Mouse (Mus musculus): ENCODE measurements at regions not wholly inside any gene's neighbourhood (a gene's known extent, or its start where the extent isn't known, plus 50 kb on each side); places are given as distances from the start of the nearest gene placed in this dataset.

GRCm38 (mm10) chr4:150778683-150779082 is 75.0 kb upstream of the Errfi1 start:
- 70% methylated on average over 8 of the region's 8 CpGs for WGBS
- Histone ChIP-seq H3K27me3 (replicated peaks; ENCODE audit: control insufficient read depth, insufficient read depth, low read length) (no peaks in the 10 kb centered on the region), H3K4me3 (ENCODE audit: insufficient read depth, low read depth, low read length) (no peak overlapping the region), H3K27ac (ENCODE audit: insufficient read depth, low read depth, low read length) (peak overlapping the region; percentile 3), H3K4me1 (ENCODE audit: control insufficient read depth, insufficient read depth, low read length) (no peaks in the 10 kb centered on the region), H3K36me3 (ENCODE audit: control insufficient read depth, insufficient read depth, low read length) (no peaks in the 10 kb centered on the region)
- no peak for TF ChIP-seq POLR2A (IDR thresholded peaks at IDR 0.05; ENCODE audit: low read depth, low read length)
- no peak for TF ChIP-seq CTCF (conservative IDR thresholded peaks at IDR 0.05; ENCODE audit: insufficient read depth, insufficient read length, low read depth, low read length)
- peak; percentile 76 for DNase-seq

DNA sequence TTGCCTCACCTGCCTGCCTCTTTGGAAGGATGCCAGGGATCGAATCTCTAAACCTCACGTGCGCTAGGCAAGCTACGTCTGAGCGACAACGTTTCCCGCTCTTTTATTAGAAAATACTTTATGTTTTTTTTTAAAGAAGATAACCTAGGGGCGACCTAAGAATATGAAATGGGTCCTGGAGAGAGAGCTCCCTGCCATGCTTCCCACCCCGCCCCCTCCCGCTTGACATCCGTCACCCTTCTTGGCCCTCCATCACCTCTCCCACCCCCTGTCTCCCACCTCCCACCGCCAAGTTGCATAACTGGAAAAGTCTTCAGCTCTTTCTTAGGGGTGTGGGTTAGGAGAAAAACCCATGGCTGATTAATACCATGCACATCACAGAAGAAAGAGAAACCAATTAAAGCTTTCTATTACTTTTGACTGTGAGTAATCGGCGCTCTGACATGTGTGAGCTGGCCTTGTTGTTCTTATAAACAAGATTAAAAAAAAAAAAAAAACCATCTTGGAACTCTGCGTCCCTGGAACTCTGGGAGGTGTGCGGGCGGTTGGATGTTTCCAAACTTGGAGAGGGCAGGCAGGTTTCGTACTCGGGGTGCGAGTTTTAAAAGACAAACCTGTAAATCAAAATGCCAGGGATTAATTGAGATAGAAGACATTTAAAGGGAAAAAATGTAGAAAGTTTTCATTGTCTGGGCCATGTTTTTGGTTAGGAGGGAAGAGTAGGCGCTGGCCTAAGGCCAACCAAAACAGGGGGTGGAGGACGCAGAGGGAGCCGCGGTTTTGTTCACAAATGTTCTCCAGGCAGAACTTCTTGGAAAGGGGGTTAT is 77.8 kb upstream of the Errfi1 start:
- Histone ChIP-seq H3K27me3 (replicated peaks; ENCODE audit: control insufficient read depth, insufficient read depth, low read length) (no peaks in the 10 kb centered on the region), H3K27ac (ENCODE audit: insufficient read depth, low read depth, low read length) (0 out of 2 replicates have a peak overlapping the region, but pooled peaks have one; percentile 0), H3K4me1 (ENCODE audit: control insufficient read depth, insufficient read depth, low read length) (no peaks in the 10 kb centered on the region), H3K4me3 (ENCODE audit: insufficient read depth, low read depth, low read length) (no peak overlapping the region), H3K36me3 (ENCODE audit: control insufficient read depth, insufficient read depth, low read length) (no peaks in the 10 kb centered on the region)
- TF ChIP-seq CTCF (conservative IDR thresholded peaks at IDR 0.05; ENCODE audit: insufficient read depth, insufficient read length, low read depth, low read length) (no peak), POLR2A (IDR thresholded peaks at IDR 0.05; ENCODE audit: low read depth, low read length) (no peak)
- 58% methylated on average over 24 of the region's 24 CpGs for WGBS
- DNase-seq: peak; percentile 77

- Histone ChIP-seq H3K4me1 (ENCODE audit: control insufficient read depth, insufficient read depth, low read length) (no peaks in the 10 kb centered on the region), H3K27me3 (replicated peaks; ENCODE audit: control insufficient read depth, insufficient read depth, low read length) (no peaks in the 10 kb centered on the region), H3K27ac (ENCODE audit: insufficient read depth, low read depth, low read length) (0 out of 2 replicates have a peak overlapping the region, but pooled peaks have one; percentile 0), H3K36me3 (ENCODE audit: control insufficient read depth, insufficient read depth, low read length) (no peaks in the 10 kb centered on the region), H3K4me3 (ENCODE audit: insufficient read depth, low read depth, low read length) (no peak overlapping the region)
- 88% methylated on average over 8 of the region's 8 CpGs for WGBS
- no peak for TF ChIP-seq CTCF (conservative IDR thresholded peaks at IDR 0.05; ENCODE audit: insufficient read depth, insufficient read length, low read depth, low read length)
- TF ChIP-seq POLR2A (IDR thresholded peaks at IDR 0.05; ENCODE audit: low read depth, low read length): no peak
- DNase-seq: no peak
Measured at GRCm38 (mm10) chr4:150775281-150775680, 78.4 kb upstream of the Errfi1 start.

DNA sequence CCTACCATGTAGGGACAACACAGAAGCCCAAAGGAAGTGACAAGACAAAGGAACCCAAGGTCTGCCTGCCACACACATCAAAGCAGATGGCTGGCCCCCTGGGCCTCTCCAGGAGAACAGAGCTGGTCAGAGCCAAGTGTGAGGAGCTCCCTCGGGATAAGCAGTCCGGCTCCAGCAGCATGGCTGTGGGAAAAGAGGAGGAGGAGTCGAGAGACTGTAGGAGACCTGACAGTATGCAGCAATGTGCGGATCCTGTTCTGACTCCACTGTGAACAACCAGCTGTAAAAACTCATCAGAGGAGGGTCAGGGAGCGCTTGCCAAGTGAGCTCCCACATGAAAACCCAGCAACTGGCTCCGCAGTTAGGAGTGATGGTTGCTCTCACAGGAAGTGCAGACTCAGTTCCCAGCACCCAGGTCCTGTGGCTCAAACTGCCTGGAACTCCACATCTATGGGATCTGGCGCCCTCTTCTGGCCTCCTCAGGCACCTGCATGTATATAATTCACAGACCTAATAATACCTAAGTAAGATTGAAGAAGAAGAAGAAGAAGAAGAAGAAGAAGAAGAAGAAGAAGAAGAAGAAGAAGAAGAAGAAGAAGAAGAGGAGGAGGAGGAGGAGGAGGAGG is 79.3 kb upstream of the Errfi1 start:
- no peak overlapping the region for H3K4me3 ChIP-seq (ENCODE audit: insufficient read depth, low read depth, low read length)
- no peak overlapping the region for H3K27ac ChIP-seq (ENCODE audit: insufficient read depth, low read depth, low read length)
- no peak for DNase-seq
- no peaks in the 10 kb centered on the region for H3K4me1 ChIP-seq (ENCODE audit: control insufficient read depth, insufficient read depth, low read length)
- 87% methylated on average over 7 of the region's 7 CpGs for WGBS
- no peaks in the 10 kb centered on the region for H3K27me3 ChIP-seq (replicated peaks; ENCODE audit: control insufficient read depth, insufficient read depth, low read length)
- no peaks in the 10 kb centered on the region for H3K36me3 ChIP-seq (ENCODE audit: control insufficient read depth, insufficient read depth, low read length)
- no peak for TF ChIP-seq POLR2A (IDR thresholded peaks at IDR 0.05; ENCODE audit: low read depth, low read length)
- 0 out of 2 replicates have a peak, but pooled peaks have one; percentile 24 for TF ChIP-seq CTCF (conservative IDR thresholded peaks at IDR 0.05; ENCODE audit: insufficient read depth, insufficient read length, low read depth, low read length)

DNA sequence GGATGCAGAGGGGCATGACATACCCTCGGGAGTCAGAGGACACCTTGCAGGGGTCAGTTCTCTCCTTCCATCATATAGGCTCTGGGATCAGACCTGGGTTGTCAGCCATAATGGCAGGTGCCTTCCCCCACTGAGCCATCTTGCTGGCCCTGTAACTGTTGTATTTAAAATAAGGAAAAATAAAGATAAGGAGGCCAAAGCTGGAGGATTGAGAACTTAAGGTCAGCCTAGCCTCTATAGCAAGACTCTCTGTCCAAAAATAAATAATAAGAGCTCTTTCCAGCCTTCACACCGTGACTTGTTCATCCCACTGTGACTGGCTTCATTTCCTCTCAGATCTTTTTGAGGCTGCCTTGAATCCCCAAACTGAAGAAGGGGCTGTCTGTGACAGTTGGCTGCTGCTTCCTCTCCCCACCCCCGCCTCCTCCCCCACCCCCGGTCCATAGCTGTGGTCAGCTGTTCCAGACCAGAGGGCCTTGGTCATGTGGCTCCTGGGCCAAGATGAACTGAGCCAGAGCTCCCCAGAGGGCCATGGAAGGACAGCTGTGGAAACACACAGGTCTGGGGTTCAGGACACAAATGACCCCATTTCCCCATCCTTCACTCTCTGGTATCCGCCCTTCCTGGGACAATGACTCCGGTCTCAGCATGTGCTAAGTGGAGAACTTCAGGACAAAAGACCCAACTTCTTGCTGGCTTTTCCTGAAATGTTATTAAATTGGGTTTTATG is 81.6 kb upstream of the Errfi1 start:
- H3K4me1 ChIP-seq (ENCODE audit: control insufficient read depth, insufficient read depth, low read length): no peaks in the 10 kb centered on the region
- no peak overlapping the region for H3K4me3 ChIP-seq (ENCODE audit: insufficient read depth, low read depth, low read length)
- H3K27ac ChIP-seq (ENCODE audit: insufficient read depth, low read depth, low read length): peak overlapping the region; percentile 37; the same call in 1 of the 2 replicates
- no peaks in the 10 kb centered on the region for H3K36me3 ChIP-seq (ENCODE audit: control insufficient read depth, insufficient read depth, low read length)
- no peaks in the 10 kb centered on the region for H3K27me3 ChIP-seq (replicated peaks; ENCODE audit: control insufficient read depth, insufficient read depth, low read length)
- peak; percentile 80 for DNase-seq
- TF ChIP-seq CTCF (conservative IDR thresholded peaks at IDR 0.05; ENCODE audit: insufficient read depth, insufficient read length, low read depth, low read length) (no peak), POLR2A (IDR thresholded peaks at IDR 0.05; ENCODE audit: low read depth, low read length) (no peak)
- WGBS: 52% methylated on average over 6 of the region's 6 CpGs

GRCm38 (mm10) chr4:150771469-150771868 is 82.2 kb upstream of the Errfi1 start:
- WGBS: 65% methylated on average over 2 of the region's 2 CpGs
- no peaks in the 10 kb centered on the region for H3K4me1 ChIP-seq (ENCODE audit: control insufficient read depth, insufficient read depth, low read length)
- no peak for DNase-seq
- H3K36me3 ChIP-seq (ENCODE audit: control insufficient read depth, insufficient read depth, low read length): no peaks in the 10 kb centered on the region
- no peak overlapping the region for H3K4me3 ChIP-seq (ENCODE audit: insufficient read depth, low read depth, low read length)
- H3K27ac ChIP-seq (ENCODE audit: insufficient read depth, low read depth, low read length): 0 out of 2 replicates have a peak overlapping the region, but pooled peaks have one; percentile 37
- no peak for TF ChIP-seq POLR2A (IDR thresholded peaks at IDR 0.05; ENCODE audit: low read depth, low read length)
- TF ChIP-seq CTCF (conservative IDR thresholded peaks at IDR 0.05; ENCODE audit: insufficient read depth, insufficient read length, low read depth, low read length): no peak
- H3K27me3 ChIP-seq (replicated peaks; ENCODE audit: control insufficient read depth, insufficient read depth, low read length): no peaks in the 10 kb centered on the region

All from kidney, adult 2 months (tissue).